ENCODE assay signal across 18 mouse cellular contexts in the genomic region with DNA sequence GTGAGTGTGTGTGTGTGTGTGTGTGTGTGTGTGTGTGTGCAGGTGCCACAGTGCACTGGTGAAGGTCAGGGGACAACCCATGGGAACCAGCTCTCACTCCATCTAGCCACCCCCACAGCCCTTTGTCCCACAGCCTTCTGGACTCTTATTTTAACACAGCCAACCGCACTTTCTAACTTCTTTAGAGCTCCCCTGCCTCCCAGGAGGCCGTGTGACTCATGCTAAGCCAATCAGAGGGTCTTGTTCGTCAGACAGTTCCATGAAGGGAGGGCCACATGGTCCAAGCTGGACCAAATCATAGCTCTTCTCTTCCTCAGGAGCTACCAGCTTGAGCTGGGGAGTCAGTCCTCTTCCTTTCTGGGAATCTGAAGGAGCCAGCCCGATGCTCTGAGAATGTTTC.
"Had no signal": no experiment of that assay in that cellular context is flagged by ENCODE, and none has a peak within 500 bp of the region (broad histone marks: within the 10 kb centered on the region; RNA-seq: fewer than 3 reads in every experiment).

No protein-coding gene starts in this region.

- H3K9ac ChIP-seq: liver, embryonic 14.5 days; liver, postnatal 0 days; lung, embryonic 14.5 days; neural tube, embryonic 12.5 days; neural tube, embryonic 15.5 days; stomach, embryonic 15.5 days had no signal

- H3K4me2 ChIP-seq: liver, embryonic 11.5 days; lung, embryonic 14.5 days; midbrain, embryonic 11.5 days; neural tube, embryonic 12.5 days; neural tube, embryonic 15.5 days; stomach, embryonic 15.5 days had no signal

- H3K27ac ChIP-seq: kidney, postnatal 0 days; layer of hippocampus, adult 2 months; liver, embryonic 14.5 days; neural tube, embryonic 12.5 days; neural tube, embryonic 15.5 days had no signal

- H3K4me3 ChIP-seq: layer of hippocampus, adult 2 months; neural tube, embryonic 12.5 days; neural tube, embryonic 15.5 days; stomach, embryonic 15.5 days had no signal

- H3K27me3 ChIP-seq: neural tube, embryonic 12.5 days; neural tube, embryonic 15.5 days; stomach, embryonic 15.5 days had no signal

- H3K36me3 ChIP-seq: neural tube, embryonic 12.5 days; neural tube, embryonic 15.5 days; stomach, embryonic 15.5 days had no signal

- ATAC-seq: liver, postnatal 0 days had no signal

- H3K4me1 ChIP-seq: neural tube, embryonic 12.5 days; neural tube, embryonic 15.5 days had no signal

- DNase-seq: kidney, postnatal 25 days; layer of hippocampus, adult 9-11 months; liver, postnatal 0 days; lung, embryonic 14.5 days; lung, postnatal 36 days; midbrain, embryonic 14.5 days; retina, postnatal 1 day; right cerebral cortex, postnatal 25 days; spleen, adult 18-20 months; thymus, postnatal 36 days had no signal

- H3K9me3 ChIP-seq: neural tube, embryonic 12.5 days; neural tube, embryonic 15.5 days; stomach, embryonic 15.5 days had no signal
